Mouse (Mus musculus): ENCODE measurements at regions not wholly inside any gene's neighbourhood (a gene's known extent, or its start where the extent isn't known, plus 50 kb on each side); places are given as distances from the start of the nearest gene placed in this dataset.

GRCm38 (mm10) chr12:93462106-93462505, 1613.1 kb upstream of the Sel1l start:
- TF ChIP-seq CTCF (IDR thresholded peaks at IDR 0.05; ENCODE audit: low read depth) = no peak
- no peak for TF ChIP-seq EP300 (IDR thresholded peaks at IDR 0.05; ENCODE audit: low read depth)

Data from liver, postnatal 0 days (tissue).